Mouse (Mus musculus): ENCODE measurements at regions not wholly inside any gene's neighbourhood (a gene's known extent, or its start where the extent isn't known, plus 50 kb on each side); places are given as distances from the start of the nearest gene placed in this dataset.

DNA sequence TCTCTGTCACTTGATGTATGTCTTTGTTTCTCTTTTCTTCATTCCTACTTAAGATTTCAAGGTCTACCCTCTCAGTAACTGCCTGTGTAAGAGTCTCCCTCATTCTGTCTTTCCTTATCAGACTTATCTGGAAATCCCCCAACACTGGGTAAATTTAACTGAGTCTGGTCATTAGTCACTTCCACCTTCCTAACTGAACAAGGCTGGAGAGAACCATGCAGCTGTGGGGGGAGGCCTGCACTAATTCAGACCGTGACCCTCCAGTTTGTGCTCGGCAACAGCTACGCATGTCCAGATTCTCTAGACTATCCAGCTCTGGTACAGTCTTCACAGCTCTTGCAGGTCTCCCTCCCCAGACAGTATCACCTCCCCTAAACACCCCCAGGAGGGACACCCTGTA, 103.3 kb downstream of the Prox1 start:
- DNase-seq, result no peak

DNA sequence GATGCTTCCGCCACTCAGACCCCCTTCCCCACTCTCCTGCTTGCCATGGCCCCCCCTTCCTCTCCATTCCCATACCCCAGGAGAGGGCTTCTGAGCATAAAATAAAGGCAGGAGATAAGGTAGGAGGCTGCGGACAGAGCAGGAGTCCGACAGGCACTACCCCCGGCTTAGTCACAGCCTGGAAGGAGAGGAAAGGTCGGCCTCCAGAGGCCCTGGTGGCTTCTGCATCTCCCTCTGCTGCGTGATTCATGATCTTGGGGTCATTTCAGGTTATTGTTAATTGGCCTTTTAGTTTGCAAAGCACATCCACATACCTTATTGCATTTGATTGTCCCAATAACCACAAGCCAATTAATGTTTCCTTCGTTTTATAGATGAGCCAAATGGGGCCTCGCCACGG, 104.1 kb downstream of the Prox1 start:
- DNase-seq, result no peak

DNA sequence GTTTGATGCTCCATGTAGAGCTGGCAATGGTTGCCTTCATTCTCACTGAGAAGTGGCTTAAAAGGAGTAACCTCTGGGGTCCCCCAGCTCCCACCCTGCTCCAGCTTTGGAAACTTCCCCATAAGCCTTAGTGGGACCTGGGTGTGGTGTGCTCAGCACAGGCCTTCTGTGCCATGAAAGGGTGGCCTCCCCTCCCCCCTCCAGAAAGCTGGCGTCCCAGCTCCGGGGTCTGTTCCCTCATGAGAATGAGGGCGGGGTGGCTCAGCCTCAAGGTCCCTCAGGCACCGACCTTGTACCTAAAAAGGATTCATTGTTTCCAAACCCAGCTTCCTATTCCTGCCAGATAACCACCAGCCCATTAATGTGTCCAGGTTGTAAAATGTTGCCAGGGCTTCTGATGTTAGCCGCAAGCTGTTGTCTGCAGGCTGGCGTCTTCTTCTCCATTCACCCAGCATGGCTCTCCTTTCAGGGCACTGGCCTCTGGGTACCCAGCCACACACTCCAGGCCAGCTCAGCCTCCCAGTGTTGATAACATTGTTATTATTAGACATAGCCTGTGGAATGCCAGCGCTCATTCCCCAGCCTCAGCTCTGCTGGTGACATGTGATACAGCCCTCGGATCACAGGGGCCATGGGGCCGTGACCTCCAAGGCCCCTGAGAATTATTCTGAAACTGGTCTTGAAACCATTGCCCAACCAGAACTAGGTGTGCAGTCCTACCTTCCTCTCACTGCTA, 108.8 kb downstream of the Prox1 start:
- DNase-seq, result no peak

DNA sequence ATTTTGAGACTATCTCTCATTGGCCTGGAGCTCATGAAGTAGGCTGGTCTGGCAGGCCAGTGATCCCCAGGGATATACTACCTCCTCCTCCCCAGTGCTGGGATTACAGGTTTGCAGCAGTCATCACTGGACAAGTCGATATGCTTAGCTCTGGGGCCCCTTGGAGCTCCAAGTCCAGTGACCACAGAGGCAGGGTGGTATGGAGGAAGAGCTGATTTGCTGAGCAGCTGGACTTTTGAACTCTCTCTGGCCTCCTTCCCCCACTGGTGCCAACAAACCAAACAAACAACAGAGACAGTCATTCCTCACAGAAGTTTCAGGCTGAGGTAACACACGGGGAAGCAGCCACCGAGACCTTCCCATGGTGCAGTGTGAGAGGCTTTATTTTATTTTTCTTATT, 111.5 kb downstream of the Prox1 start:
- DNase-seq, result no peak

DNA sequence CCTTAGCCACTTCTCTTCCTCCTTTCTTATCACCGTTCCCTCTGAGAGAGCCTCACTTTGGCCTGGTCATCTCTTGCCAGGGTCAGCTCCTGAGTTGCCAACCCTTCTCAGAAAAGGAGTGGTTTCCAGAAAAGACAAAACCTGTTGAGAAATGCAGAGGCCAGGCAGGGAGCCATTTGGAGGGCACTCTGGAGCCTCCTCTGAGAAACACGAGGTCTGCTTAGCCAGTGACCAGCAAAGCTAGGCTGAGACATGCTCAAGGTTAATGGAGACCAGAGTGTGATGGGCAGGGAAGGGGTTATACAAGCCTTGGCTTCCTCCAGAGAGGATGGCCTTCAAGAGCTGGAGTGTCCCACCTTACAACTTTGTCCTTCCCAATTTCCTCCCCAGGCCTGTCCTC, 113.6 kb downstream of the Prox1 start:
- DNase-seq, result no peak

DNA sequence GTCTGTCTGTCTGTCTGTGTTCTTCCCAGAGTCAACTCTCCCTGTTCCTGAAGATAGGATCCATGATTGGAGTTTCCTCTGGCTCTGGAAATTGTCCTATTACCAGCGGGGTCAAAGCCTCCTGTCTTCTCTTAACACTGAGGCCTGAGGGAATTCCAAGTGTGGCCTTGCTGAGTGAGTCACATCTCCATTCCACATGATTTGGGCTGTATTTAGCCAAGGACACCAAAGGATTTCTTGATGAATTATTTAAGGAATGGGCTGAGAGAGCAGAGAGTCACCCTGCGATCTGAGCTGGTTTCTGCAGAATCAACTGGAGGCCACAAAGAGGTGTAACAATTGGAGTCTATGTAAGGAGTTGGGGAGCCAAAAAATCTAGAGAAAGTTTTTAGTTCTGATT, 118.6 kb downstream of the Prox1 start:
- no peak for DNase-seq

DNA sequence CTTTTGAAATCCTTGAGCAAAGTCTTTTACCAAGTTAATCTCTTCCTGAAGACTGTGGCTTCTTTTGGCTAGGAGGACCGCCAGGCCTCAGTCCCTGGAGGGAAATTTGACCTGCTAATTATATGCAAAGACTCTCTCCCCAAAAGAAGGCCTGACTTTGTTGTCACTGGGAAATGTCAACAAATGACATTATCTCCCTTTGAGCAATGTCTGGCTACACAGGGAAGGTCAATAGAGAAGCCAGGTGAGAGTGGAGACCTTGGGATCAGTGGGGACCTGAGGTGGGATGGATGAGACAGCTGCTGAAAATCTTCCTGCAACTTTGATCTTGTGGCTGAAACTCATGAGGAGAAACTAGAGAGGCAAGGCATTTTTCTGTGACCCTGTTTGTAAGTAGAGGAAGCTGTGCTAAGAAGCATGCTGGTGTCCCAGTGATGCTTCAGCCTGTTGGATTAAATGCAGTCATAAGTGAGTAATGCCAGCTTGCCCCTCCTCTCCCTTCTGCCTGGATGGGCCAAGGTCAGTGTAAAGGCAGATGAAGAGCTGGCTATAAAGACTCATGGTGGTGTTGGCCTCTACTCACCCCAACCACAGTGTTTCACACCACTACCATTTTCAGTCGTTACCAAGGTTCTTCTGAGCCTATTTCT, 121.9 kb downstream of the Prox1 start:
- no peak for DNase-seq

DNA sequence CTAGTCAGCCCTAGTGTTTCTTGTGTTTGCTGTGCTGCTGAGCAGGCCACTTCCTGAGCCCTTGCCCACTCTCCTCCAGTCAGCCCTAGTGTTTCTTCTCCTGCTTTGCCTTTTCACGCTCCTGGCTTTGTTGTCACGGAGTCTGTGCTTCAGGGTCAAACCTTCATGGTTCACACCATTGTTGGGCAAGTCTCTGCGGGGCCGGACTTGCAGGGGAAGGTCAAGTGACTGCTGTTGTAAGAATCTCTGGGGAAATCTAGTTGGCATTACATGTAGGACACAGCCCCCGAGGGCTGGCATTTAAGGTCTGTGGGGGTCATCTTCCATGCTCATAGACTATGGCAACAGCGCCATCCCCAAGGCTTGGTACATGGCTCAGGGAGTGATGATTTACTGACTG, 123.3 kb downstream of the Prox1 start:
- no peak for DNase-seq

DNA sequence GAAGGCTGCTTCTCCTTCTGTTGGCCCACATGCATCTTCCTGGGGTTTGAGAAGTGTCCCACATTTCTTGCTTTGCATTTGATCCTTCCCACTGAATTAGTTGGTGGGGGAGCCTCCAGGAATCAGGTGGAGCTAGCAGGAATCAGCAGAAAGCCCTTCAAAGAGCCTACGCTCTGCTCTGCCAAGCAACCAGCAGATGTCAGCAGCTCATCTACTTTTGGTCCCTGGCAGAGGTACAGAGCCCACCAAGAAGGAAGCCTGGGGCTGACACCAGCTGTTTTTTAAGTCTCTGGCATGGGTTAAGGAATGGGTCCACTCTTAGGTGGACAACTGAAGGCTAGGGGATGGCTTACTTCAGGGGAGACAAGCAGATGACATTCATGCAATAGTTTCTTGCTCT, 123.6 kb upstream of the Smyd2 start:
- DNase-seq, result peak; percentile 21 to 22

DNA sequence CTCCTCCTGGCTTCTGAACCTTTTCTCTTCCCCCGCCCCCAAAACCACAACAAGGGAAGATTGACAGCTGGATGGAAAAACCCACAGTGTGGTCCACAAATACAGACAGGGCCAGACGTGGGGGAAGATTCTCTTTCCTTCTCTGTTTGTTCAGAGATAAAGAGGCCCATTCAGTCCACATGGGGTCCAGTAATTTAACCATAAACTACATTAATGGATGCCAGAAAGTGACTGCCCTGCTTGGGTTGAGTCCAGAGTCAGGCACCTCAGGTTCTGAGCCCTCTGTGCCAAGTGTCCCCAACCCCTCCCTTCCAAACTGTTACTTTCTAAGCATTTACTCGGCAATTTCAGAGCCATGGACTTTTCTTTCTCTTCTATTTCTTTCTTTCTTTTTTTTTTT, 121.9 kb upstream of the Smyd2 start:
- DNase-seq, result no peak

DNA sequence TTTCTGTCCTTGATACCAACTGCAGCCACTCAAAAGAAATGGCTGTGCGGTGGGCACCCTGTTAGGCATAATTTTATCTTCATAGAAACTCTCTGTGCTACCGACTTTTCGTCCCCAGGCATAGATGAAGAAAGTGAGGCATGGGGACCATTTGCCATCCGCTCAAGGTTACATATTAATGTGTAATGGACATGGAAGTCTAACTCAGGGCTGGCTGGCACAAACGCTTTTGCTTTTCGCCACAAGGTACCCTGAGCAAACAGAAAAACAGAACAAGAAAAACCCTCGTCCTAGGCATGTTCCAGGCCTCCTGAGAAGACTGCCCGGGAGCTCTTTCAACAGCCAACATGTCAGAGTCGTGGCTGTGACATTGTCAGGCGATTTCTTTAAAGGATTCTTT, 121.0 kb upstream of the Smyd2 start:
- no peak for DNase-seq

DNA sequence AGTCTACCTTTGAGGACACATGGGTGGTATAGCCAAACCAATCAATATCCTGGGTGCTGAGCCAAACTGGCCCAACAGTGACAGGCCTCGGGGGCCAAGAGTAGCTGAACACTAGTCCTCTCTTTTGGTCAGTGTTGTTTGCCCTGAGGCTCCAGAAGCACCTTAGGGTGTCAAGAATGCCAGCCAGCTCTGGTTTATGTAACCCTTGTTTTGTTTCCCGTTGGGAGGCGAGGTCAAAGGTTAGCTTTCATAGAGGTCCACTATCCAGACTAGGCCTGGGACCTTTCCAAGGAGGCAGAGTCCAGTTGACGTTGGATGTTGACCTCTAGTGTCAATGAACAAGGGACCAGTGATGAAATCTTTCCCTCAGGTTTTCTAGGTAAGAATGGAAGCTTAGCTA, 120.0 kb upstream of the Smyd2 start:
- no peak for DNase-seq

DNA sequence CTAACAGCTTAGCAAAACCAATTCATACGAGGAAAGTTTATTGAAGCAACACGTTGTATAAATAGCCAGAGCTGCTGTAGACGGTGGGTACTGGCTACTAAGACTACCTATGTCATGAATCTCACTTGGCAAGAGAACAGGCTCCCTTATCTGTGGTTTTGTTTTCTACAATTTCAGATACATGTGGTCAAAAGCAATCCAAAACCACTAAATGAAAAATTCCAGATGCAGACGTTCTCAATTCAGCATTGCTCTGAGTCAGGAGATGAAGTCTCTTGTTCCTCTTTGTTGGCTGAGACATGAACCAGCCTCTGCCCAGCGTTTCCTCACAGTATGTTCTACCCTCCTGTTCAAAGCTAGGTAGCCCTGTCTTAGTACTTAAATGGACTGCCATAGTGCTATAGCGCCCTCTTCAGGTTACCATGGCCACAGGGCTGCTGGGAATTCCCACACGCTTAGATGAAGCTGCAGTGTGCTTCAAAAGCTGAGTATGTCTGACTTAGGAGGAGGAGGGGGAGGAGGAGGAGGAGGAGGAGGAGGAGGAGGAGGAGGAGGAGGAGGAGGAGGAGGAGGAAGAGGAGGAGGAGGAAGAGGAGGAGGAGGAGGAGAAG, 119.0 kb upstream of the Smyd2 start:
- no peak for DNase-seq

DNA sequence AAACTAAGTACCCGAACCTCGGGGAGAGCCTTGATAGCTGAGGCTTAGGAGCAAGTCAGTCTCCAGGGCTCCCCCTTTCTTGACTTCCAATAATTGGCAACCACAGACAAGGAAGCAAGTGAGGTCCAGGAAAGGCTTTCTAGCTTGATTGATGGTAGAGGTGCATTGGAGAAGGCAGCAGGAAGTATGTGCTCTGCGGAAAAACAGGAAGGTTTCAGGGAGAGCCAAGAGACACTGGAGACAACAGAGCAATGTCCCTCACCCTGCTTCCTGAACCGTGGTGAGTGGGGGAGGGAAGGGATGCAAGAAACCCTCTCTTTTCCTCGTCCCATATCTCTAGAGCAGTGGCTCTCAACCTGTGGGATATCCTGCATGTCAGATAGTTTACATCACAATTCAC, 115.9 kb upstream of the Smyd2 start:
- no peak for DNase-seq

DNA sequence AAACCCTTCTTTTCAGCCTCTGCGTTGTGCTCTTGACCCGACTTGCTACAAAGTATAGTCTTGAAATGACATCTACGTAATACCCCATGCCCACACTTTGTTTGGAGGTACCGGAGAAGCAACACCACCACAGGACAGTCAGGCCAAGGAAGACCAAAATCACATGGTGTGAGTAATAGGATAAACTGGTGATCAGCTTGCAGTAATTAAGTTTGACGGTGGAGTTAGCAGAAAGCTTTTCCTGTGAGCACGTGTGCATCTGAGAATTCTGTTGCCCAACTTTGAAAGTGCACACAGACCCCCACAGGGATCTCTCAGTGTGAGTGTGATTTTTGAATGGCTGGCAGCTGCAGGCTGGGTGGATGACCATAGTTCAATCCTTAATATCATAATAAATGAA, 114.6 kb upstream of the Smyd2 start:
- DNase-seq, result no peak

DNA sequence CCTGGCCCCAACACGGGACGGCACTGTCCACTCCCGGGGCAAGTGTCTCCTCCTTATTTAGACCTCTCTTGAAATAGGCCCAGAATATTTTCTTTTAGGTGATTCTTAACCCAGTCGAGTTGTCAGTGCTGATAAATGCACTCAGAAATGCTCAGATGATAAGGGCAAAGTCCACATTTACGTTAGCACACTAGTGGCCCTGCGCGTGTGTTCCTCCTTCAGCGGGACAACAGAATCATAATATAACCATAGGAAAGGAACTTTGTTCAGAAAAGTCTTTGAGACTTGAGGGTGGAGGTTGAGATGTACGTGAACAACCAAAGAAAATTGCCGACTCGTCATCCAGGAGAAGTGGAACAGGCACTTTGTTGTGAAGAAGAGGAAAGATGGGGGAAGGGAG, 113.8 kb upstream of the Smyd2 start:
- DNase-seq, result no peak

DNA sequence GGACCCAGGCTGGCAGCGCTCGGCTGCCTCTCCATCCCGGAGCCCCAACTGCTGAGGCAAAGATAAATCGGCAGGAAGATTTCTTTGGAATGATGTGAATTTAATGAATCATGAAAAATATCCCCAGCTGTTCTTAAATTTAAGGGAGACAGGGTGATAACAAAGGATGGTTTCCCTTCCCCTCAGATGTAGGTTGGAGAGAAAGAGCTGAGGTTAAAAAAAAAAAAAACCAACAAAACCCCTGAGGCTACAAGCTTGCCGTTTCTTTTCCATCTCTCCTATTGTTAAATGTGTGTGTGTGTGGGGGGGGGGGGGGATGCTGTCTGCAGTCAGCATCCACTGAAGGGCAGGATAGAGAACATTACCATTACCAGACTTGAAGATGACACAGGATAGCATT, 111.9 kb upstream of the Smyd2 start:
- DNase-seq, result no peak

DNA sequence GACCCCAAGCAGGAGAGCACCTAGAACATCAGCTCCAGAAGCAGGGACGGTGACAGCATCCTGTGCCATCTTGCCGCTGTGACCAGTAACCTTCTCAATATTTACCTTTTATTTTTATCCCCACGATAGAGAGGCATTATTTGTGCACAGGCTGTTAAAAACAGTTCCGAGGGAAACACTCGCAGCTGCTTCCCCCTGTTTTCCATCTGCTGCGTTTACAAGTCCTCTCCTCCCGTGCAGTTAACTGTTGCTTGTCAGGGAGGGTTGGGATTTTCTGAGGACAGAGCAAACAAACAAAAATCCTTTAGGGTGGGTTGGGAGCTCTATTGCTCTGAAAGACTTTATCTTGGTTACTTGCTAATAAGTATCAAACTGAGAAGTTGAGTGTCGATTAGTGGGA, 105.4 kb upstream of the Smyd2 start:
- DNase-seq, result no peak

DNA sequence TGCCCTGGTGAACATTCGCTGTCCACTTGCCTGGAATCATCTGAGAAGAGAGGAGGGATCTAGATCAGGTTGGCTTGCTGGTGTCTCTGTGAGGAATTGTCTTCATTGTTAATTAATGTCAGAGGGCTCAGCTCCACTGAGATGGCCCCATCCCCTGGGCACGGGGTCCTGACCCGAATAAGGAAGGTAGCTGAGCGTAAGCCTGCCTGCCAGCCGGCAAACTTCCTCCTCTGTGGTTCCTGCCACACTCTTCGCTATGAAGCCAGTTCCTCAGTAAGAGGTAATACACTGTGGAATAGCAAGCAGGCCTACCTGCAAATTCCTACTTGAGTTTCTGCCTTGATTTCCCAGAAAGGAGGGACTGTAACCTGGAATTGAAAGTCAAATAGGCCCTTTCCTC, 87.3 kb upstream of the Smyd2 start:
- DNase-seq, result no peak

DNA sequence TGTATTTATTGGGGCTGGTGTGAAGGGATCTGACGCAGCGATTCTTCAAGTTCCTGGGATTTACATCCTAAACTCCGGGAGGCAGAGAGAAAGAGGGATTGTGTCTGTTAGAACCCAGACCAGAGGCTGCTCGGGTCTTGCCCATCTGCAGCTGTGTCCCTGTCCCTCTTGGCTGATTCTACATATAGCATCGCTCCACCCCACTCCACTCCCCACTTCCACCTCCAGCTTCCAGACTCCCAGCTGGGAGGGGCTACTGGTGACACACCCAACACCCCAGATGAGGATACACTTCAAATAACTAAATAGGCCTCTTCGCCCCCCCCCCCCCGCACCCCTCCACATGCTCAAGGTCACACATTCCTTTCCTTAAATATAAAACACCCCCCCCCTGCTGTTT, 85.1 kb upstream of the Smyd2 start:
- no peak for DNase-seq

DNA sequence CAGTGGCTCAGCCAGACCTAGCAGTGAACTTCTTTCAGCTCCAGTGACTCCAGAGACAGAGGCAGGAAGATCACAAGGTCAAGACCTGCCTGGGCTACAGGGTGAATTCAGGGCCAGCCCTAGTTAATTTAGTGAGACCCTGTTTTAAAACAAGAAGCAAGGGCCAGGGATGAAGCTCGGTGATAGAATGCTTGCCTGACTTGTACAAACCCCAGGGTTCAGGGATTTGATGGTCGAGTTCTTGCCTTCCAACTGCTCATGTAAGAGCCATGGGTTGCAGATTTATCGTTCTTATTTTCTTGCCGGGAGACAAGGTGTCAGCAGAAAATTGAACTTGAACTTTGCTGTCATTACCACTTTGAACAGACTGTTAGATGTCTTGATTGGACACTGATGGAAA, 78.9 kb upstream of the Smyd2 start:
- no peak for DNase-seq

DNA sequence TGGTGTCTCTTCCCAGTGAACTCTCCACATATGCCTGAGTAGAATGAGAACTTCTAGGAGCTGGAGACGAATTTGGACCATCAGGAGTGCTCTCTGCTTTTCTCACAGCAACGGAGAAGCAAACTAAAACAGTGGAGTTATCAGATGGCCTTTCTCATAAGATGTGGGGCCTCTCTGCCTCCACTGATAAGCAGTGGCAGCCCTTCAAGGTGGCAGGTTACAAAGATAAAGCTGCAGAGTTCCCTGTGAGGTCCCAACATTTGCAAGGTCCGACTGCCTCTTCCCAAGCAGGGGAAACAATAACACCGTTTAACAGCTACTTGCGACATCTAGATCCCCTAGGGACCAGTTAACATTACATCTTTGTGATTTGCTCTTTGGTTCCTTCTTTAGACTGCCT, 71.5 kb upstream of the Smyd2 start:
- DNase-seq, result no peak

DNA sequence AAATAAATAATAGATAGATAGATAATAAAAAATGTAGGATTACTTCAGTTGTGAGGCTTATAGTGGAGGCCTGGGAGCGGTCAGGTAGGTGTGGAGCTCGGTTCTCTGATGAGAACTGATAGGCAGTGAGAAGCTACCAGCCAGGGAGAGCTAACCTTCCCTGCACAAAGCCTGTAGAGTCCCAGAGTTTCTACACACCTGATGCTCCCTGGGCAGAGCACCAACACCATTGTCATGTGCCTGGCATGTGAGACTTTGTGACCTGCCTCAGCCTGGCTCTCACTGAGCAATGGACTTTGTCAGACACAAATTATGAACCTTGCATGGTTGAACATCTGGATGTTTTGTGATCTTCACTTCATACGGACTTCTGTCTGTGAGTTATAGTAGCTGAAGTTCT, 71.1 kb upstream of the Smyd2 start:
- DNase-seq, result no peak

DNA sequence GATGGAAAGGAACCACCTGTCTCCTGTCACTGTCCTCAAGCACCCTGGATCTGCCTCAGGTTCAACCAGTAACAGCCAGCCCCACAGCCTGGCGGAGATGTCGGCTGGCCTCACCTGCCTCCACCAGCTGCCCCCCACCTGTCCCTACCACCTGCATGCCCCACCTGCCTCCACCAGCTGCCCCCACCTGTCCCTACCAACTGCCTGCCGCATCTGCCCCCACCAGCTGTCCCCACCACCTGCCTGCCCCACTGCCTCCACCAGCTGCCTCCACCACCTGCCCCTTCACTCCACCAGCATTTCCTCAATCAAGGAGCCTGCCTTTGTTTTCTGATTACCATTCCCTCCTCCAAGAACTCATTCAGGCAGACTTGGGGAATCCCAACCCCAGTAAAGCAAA, 68.9 kb upstream of the Smyd2 start:
- DNase-seq, result no peak

Data from cerebellum, adult 18-20 months (tissue).